Mouse (Mus musculus) heart, postnatal 0 days (tissue): ENCODE results near the gene Timm13.

Experiments
- CTCF ChIP-seq: IDR thresholded peaks from 2 replicates; pipeline ENCODE4 v1.5.1; 2016; ENCODE audit warnings: antibody characterized with exemption, control low read depth, low read depth
- EP300 ChIP-seq: IDR thresholded peaks from 2 replicates; pipeline ENCODE4 v1.6.1; 2016; ENCODE audit warnings: antibody characterized with exemption, low read depth

GRCm38 (mm10) chr10:80896581-80897485, 3.9 kb downstream of the Timm13 start:
- TF ChIP-seq EP300 = no peak
- TF ChIP-seq CTCF = no peak
